Mouse (Mus musculus): ENCODE results near the gene Dpm1.

GRCm38 (mm10) chr2:168160370-168160930, 69.9 kb downstream of the Dpm1 start:
- no peak for TF ChIP-seq GATA1 (IDR thresholded peaks at IDR 0.05; ENCODE audit: borderline replicate concordance, low read length)
- TF ChIP-seq FLI1 (IDR thresholded peaks at IDR 0.05; ENCODE audit: low read length): no peak

Measured in megakaryocyte, embryonic 14.5 days (primary cell).